Mouse (Mus musculus): ENCODE data around the gene Nxf1. TPM values are rescaled to one million over a fixed set of nuclear protein-coding genes. Genes with fewer than 3 reads are reported as not detected.
"Not testable (repeated sequence)": the region's sequence is repeated elsewhere in the genome, so short reads cannot be mapped to it uniquely, and the experiment has no call there.

Gene Nxf1
- total and polyA plus RNA-seq, 3 experiments = 39.7 to 456 (median 175) TPM

DNA sequence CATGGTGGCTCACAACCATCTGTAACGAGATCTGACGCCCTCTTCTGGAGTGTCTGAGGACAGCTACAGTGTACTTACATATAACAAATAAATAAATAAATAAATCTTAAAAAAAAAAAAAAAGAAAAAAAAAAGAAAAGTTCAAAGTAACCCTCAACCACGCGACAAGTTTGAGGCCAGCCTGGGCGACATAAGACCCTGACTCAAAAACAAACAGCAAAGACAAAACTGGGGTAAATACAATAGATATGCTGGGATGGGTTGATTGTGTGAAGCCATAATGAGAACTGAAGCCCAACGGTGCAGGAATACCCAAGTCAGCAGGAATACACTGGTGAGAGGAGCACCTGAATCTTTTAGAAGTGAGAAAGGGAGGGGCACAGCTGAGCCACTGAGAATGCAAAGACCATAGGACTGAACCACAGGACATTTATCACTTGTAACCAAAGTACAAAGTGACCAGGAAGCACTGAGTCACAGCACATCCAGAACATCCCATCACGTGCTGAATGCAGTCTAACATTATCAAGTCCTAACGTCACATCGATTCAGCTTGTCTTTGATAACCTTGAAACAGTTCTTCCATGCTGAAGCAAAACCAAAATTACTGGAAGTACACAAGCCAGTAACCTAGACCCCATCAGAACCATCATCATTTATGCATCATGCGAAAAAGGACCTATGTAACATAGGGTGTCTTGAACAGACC, 40.0 kb upstream of the Nxf1 start:
- TF ChIP-seq CTCF (IDR thresholded peaks at IDR 0.05; ENCODE audit: low read depth, low read length) (no peak), GATA2 (IDR thresholded peaks at IDR 0.05; ENCODE audit: borderline replicate concordance, low read depth, low read length) (no peak), GATA1 (IDR thresholded peaks at IDR 0.05; ENCODE audit: borderline replicate concordance, low read length) (no peak), TAL1 (conservative IDR thresholded peaks at IDR 0.05; ENCODE audit: low read depth, low read length) (no peak), POLR2AphosphoS5 (IDR thresholded peaks at IDR 0.05; ENCODE audit: insufficient replicate concordance, low read depth, low read length) (no peak)
- no peaks in the 10 kb centered on the region for H3K27me3 ChIP-seq (ENCODE audit: insufficient read depth, low read length)
- no peak for DNase-seq (ENCODE audit: low spot score)

DNA sequence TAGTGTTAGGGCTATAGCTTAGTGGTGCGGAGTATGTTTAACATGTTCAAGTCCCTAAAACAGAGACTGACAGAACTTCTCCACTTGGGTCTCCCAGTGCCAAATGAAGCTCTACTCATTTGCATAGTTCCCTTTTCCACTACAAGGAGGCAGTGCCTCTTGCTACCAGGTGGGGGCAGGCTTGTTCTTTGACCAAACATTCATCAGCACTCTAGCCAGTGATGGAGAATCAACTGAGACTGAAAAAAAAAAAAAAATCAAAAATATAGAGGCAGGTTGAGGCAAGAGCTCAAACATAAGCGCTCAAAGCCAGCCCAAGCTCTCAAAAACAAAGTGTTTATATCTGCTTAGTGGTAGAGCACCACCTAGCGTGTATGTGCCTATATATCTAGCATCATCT, 38.5 kb upstream of the Nxf1 start:
- H3K4me1 ChIP-seq (ENCODE audit: insufficient read depth, low read depth, low read length) = peaks cover 74% of the 10 kb centered on the region
- ATAC-seq (ENCODE audit: extremely low read depth, insufficient number of reproducible peaks, low FRiP score, poor library complexity, severe bottlenecking) = no peak

More for the DNA sequence above, 40.0 kb upstream of the Nxf1 start:
- Histone ChIP-seq H3K4me3 (ENCODE audit: low read depth, low read length) (no peak overlapping the region), H3K4me1 (ENCODE audit: insufficient read depth, low read depth, low read length) (peaks cover 71% of the 10 kb centered on the region), H3K9me3 (replicated peaks) (no peaks in the 10 kb centered on the region), H3K36me3 (replicated peaks) (peaks cover 24% of the 10 kb centered on the region)
- no peak for ATAC-seq (ENCODE audit: extremely low read depth, insufficient number of reproducible peaks, low FRiP score, poor library complexity, severe bottlenecking)

DNA sequence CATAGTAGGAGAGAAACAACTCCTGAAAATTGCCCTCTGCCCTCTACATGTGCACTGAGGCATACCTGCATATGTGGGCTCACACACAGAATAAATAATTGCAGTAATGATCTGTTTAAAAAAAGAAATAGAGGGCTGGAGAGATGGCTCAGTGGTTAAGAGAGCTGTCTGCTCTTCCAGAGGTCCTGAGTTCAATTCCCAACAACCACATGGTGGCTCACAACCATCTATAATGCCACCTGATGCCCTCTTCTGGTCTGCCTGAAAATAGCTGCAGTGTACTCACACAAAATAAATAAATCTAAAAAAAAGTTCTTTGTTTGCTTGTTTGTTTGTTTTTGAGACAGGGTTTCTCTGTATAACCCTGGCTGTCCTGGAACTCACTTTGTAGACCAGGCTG, 37.8 kb upstream of the Nxf1 start:
- DNase-seq (ENCODE audit: low spot score); H3K9me3 ChIP-seq (replicated peaks); H3K27me3 ChIP-seq (ENCODE audit: insufficient read depth, low read length); ATAC-seq (ENCODE audit: extremely low read depth, insufficient number of reproducible peaks, low FRiP score, poor library complexity, severe bottlenecking); H3K4me3 ChIP-seq (ENCODE audit: low read depth, low read length): not testable (repeated sequence)
- Histone ChIP-seq H3K4me1 (ENCODE audit: insufficient read depth, low read depth, low read length) (peaks cover 71% of the 10 kb centered on the region), H3K36me3 (replicated peaks) (peaks cover 22% of the 10 kb centered on the region)

More for the DNA sequence above, 38.5 kb upstream of the Nxf1 start:
- Histone ChIP-seq H3K9me3 (replicated peaks) (no peaks in the 10 kb centered on the region), H3K27me3 (ENCODE audit: insufficient read depth, low read length) (no peaks in the 10 kb centered on the region), H3K4me3 (ENCODE audit: low read depth, low read length) (no peak overlapping the region), H3K36me3 (replicated peaks) (peaks cover 16% of the 10 kb centered on the region)
- DNase-seq (ENCODE audit: low spot score) = no peak
- TF ChIP-seq CTCF (IDR thresholded peaks at IDR 0.05; ENCODE audit: low read depth, low read length) (peak; percentile 77), GATA1 (IDR thresholded peaks at IDR 0.05; ENCODE audit: borderline replicate concordance, low read length) (no peak)

DNA sequence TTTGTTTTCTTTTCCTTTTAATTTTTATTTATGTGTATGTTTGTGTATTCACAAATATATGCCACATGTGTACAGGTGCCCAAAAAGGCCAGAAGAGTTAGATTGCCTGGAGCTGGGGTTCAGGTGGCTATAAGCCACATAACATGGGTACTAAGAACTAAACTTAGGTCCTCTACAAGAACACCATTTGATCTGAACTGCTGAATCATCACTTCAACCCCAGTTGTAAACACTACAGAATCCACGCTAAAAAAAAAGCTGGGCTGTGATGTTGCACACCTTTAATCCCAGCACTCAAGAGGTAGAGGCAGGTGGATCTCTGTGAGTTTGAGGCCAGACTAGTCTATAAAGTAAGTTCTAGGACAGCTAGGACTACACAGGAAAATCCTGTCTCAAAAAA, 35.5 kb upstream of the Nxf1 start:
- ATAC-seq (ENCODE audit: extremely low read depth, insufficient number of reproducible peaks, low FRiP score, poor library complexity, severe bottlenecking) (no peak), DNase-seq (ENCODE audit: low spot score) (no peak)
- H3K36me3 ChIP-seq (replicated peaks) = peaks cover 39% of the 10 kb centered on the region
- peaks cover 54% of the 10 kb centered on the region for H3K4me1 ChIP-seq (ENCODE audit: insufficient read depth, low read depth, low read length)
- no peaks in the 10 kb centered on the region for H3K9me3 ChIP-seq (replicated peaks)
- no peak for TF ChIP-seq GATA1 (IDR thresholded peaks at IDR 0.05; ENCODE audit: borderline replicate concordance, low read length)
- no peak for TF ChIP-seq POLR2AphosphoS5 (IDR thresholded peaks at IDR 0.05; ENCODE audit: insufficient replicate concordance, low read depth, low read length)
- no peak for TF ChIP-seq CTCF (IDR thresholded peaks at IDR 0.05; ENCODE audit: low read depth, low read length)
- TF ChIP-seq TAL1 (conservative IDR thresholded peaks at IDR 0.05; ENCODE audit: low read depth, low read length) = no peak
- TF ChIP-seq GATA2 (IDR thresholded peaks at IDR 0.05; ENCODE audit: borderline replicate concordance, low read depth, low read length) = no peak
- no peaks in the 10 kb centered on the region for H3K27me3 ChIP-seq (ENCODE audit: insufficient read depth, low read length)
- H3K4me3 ChIP-seq (ENCODE audit: low read depth, low read length) = peak overlapping the region; percentile 45; the same call in 1 of the 2 replicates

DNA sequence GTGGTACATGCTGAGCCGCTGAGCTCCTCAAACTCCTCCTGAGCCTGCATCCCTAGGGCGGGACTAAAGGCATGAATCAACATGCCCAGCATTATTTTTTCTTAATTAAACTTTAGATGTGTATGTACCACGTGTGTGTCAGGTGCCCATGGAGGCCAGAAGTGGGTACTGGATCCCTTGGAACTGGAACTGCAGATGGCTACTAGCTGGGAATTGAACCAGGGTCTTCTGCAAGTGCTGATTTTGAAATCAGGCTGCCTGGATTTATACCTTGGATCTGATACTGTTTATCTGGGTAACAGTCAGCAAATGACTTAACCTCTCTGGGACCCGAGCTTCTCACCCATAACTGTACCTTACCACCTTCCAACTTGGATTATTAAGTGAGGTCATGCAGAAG, 34.9 kb upstream of the Nxf1 start:
- ATAC-seq (ENCODE audit: extremely low read depth, insufficient number of reproducible peaks, low FRiP score, poor library complexity, severe bottlenecking) = no peak
- Histone ChIP-seq H3K36me3 (replicated peaks) (peaks cover 44% of the 10 kb centered on the region), H3K9me3 (replicated peaks) (no peaks in the 10 kb centered on the region), H3K4me3 (ENCODE audit: low read depth, low read length) (peak overlapping the region; percentile 89), H3K4me1 (ENCODE audit: insufficient read depth, low read depth, low read length) (peaks cover 53% of the 10 kb centered on the region), H3K27me3 (ENCODE audit: insufficient read depth, low read length) (no peaks in the 10 kb centered on the region)
- no peak for TF ChIP-seq GATA2 (IDR thresholded peaks at IDR 0.05; ENCODE audit: borderline replicate concordance, low read depth, low read length)
- no peak for TF ChIP-seq POLR2AphosphoS5 (IDR thresholded peaks at IDR 0.05; ENCODE audit: insufficient replicate concordance, low read depth, low read length)
- TF ChIP-seq GATA1 (IDR thresholded peaks at IDR 0.05; ENCODE audit: borderline replicate concordance, low read length) = no peak
- TF ChIP-seq CTCF (IDR thresholded peaks at IDR 0.05; ENCODE audit: low read depth, low read length) = no peak
- TF ChIP-seq TAL1 (conservative IDR thresholded peaks at IDR 0.05; ENCODE audit: low read depth, low read length) = no peak
- DNase-seq (ENCODE audit: low spot score) = no peak

DNA sequence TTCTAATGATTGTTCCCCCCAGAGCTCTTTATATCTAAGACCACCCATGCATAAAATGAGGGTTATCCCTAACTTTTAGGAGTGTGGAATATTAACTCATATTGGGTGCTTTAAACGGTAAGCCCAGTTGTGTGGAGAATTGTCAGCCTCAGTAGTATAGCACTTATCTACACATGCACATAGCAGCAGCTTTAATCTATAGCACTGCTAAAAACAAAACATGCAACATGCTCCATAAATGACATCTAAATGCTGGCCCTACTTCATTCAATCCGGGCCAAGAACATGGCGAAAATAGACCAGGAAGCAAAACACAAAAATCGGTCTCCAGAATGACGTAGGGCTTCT, 34.3 kb upstream of the Nxf1 start:
- ATAC-seq (ENCODE audit: extremely low read depth, insufficient number of reproducible peaks, low FRiP score, poor library complexity, severe bottlenecking) (no peak), DNase-seq (ENCODE audit: low spot score) (no peak)
- Histone ChIP-seq H3K4me3 (ENCODE audit: low read depth, low read length) (peak overlapping the region; percentile 89), H3K27me3 (ENCODE audit: insufficient read depth, low read length) (no peaks in the 10 kb centered on the region), H3K36me3 (replicated peaks) (peaks cover 45% of the 10 kb centered on the region), H3K4me1 (ENCODE audit: insufficient read depth, low read depth, low read length) (peaks cover 49% of the 10 kb centered on the region), H3K9me3 (replicated peaks) (no peaks in the 10 kb centered on the region)
- TF ChIP-seq TAL1 (conservative IDR thresholded peaks at IDR 0.05; ENCODE audit: low read depth, low read length) (no peak), GATA2 (IDR thresholded peaks at IDR 0.05; ENCODE audit: borderline replicate concordance, low read depth, low read length) (no peak), POLR2AphosphoS5 (IDR thresholded peaks at IDR 0.05; ENCODE audit: insufficient replicate concordance, low read depth, low read length) (no peak), GATA1 (IDR thresholded peaks at IDR 0.05; ENCODE audit: borderline replicate concordance, low read length) (no peak), CTCF (IDR thresholded peaks at IDR 0.05; ENCODE audit: low read depth, low read length) (no peak)
